Mouse (Mus musculus): ENCODE measurements around the gene Ppm1a. TPM values are rescaled to one million over a fixed set of nuclear protein-coding genes. Genes with fewer than 3 reads are reported as not detected.

Ppm1a gene
- polyA plus RNA-seq, 1 experiment = 80.6 TPM

GRCm38 (mm10) chr12:72835518-72836015, 78.3 kb downstream of the Ppm1a start:
- TF ChIP-seq MYOD1 (IDR thresholded peaks at IDR 0.05; ENCODE audit: control insufficient read depth, insufficient read length, low read depth) = no peak
- Histone ChIP-seq H3K79me3 (ENCODE audit: low read depth) (no peaks in the 10 kb centered on the region), H3K4me3 (ENCODE audit: insufficient read depth, poor library complexity, severe bottlenecking) (no peak overlapping the region), H3K36me3 (ENCODE audit: control insufficient read depth, insufficient read depth) (no peaks in the 10 kb centered on the region), H3K79me2 (ENCODE audit: control insufficient read depth, insufficient read depth) (no peaks in the 10 kb centered on the region), H3K27me3 (ENCODE audit: control insufficient read depth, insufficient read depth, insufficient read length) (peaks cover 13% of the 10 kb centered on the region), H3ac (ENCODE audit: control insufficient read depth, insufficient read length, low read depth) (no peak overlapping the region)

GRCm38 (mm10) chr12:72837302-72837701, 80.0 kb downstream of the Ppm1a start:
- no peaks in the 10 kb centered on the region for H3K79me3 ChIP-seq (ENCODE audit: low read depth)
- H3K36me3 ChIP-seq (ENCODE audit: control insufficient read depth, insufficient read depth) = no peaks in the 10 kb centered on the region
- TF ChIP-seq FOSL1 (IDR thresholded peaks at IDR 0.05; ENCODE audit: insufficient read depth, low read length, poor library complexity, severe bottlenecking) (no peak), MAX (IDR thresholded peaks at IDR 0.05) (no peak), CEBPB (IDR thresholded peaks at IDR 0.05; ENCODE audit: low read depth) (no peak), MYOD1 (IDR thresholded peaks at IDR 0.05; ENCODE audit: control insufficient read depth, insufficient read length, low read depth) (no peak), MYOG (IDR thresholded peaks at IDR 0.05; ENCODE audit: control insufficient read depth, extremely low read depth, insufficient read length) (no peak), USF1 (IDR thresholded peaks at IDR 0.05; ENCODE audit: low read depth) (no peak), CTCF (IDR thresholded peaks at IDR 0.05; ENCODE audit: control insufficient read depth, insufficient read depth, insufficient read length) (no peak)
- H3K4me3 ChIP-seq (ENCODE audit: insufficient read depth, poor library complexity, severe bottlenecking) = no peak overlapping the region
- H3K79me2 ChIP-seq (ENCODE audit: control insufficient read depth, insufficient read depth) = no peaks in the 10 kb centered on the region
- peaks cover 5% of the 10 kb centered on the region for H3K27me3 ChIP-seq (ENCODE audit: control insufficient read depth, insufficient read depth, insufficient read length)
- H3ac ChIP-seq (ENCODE audit: control insufficient read depth, insufficient read length, low read depth) = no peak overlapping the region

- H3K36me3 ChIP-seq (ENCODE audit: control insufficient read depth, insufficient read depth) = no peaks in the 10 kb centered on the region
- H3ac ChIP-seq (ENCODE audit: control insufficient read depth, insufficient read length, low read depth) = no peak overlapping the region
- H3K79me3 ChIP-seq (ENCODE audit: low read depth) = no peaks in the 10 kb centered on the region
- H3K27me3 ChIP-seq (ENCODE audit: control insufficient read depth, insufficient read depth, insufficient read length) = peaks cover 9% of the 10 kb centered on the region
- no peak overlapping the region for H3K4me3 ChIP-seq (ENCODE audit: insufficient read depth, poor library complexity, severe bottlenecking)
- H3K79me2 ChIP-seq (ENCODE audit: control insufficient read depth, insufficient read depth) = no peaks in the 10 kb centered on the region
- TF ChIP-seq CEBPB (IDR thresholded peaks at IDR 0.05; ENCODE audit: low read depth) (no peak), USF1 (IDR thresholded peaks at IDR 0.05; ENCODE audit: low read depth) (no peak), CTCF (IDR thresholded peaks at IDR 0.05; ENCODE audit: control insufficient read depth, insufficient read depth, insufficient read length) (no peak), FOSL1 (IDR thresholded peaks at IDR 0.05; ENCODE audit: insufficient read depth, low read length, poor library complexity, severe bottlenecking) (no peak), MYOD1 (IDR thresholded peaks at IDR 0.05; ENCODE audit: control insufficient read depth, insufficient read length, low read depth) (no peak), MYOG (IDR thresholded peaks at IDR 0.05; ENCODE audit: control insufficient read depth, extremely low read depth, insufficient read length) (no peak), MAX (IDR thresholded peaks at IDR 0.05) (no peak)
Observed at GRCm38 (mm10) chr12:72841500-72841899, 84.2 kb downstream of the Ppm1a start.

GRCm38 (mm10) chr12:72843135-72843534, 85.9 kb downstream of the Ppm1a start:
- Histone ChIP-seq H3K79me3 (ENCODE audit: low read depth) (no peaks in the 10 kb centered on the region), H3ac (ENCODE audit: control insufficient read depth, insufficient read length, low read depth) (no peak overlapping the region), H3K79me2 (ENCODE audit: control insufficient read depth, insufficient read depth) (no peaks in the 10 kb centered on the region), H3K27me3 (ENCODE audit: control insufficient read depth, insufficient read depth, insufficient read length) (peaks cover 21% of the 10 kb centered on the region), H3K4me3 (ENCODE audit: insufficient read depth, poor library complexity, severe bottlenecking) (no peak overlapping the region), H3K36me3 (ENCODE audit: control insufficient read depth, insufficient read depth) (no peaks in the 10 kb centered on the region)
- no peak for TF ChIP-seq MYOG (IDR thresholded peaks at IDR 0.05; ENCODE audit: control insufficient read depth, extremely low read depth, insufficient read length)
- no peak for TF ChIP-seq FOSL1 (IDR thresholded peaks at IDR 0.05; ENCODE audit: insufficient read depth, low read length, poor library complexity, severe bottlenecking)
- TF ChIP-seq MAX (IDR thresholded peaks at IDR 0.05) = no peak
- TF ChIP-seq CTCF (IDR thresholded peaks at IDR 0.05; ENCODE audit: control insufficient read depth, insufficient read depth, insufficient read length) = no peak
- TF ChIP-seq MYOD1 (IDR thresholded peaks at IDR 0.05; ENCODE audit: control insufficient read depth, insufficient read length, low read depth) = no peak
- TF ChIP-seq USF1 (IDR thresholded peaks at IDR 0.05; ENCODE audit: low read depth) = no peak
- TF ChIP-seq CEBPB (IDR thresholded peaks at IDR 0.05; ENCODE audit: low read depth) = no peak

- H3K4me3 ChIP-seq (ENCODE audit: insufficient read depth, poor library complexity, severe bottlenecking) = no peak overlapping the region
- H3K79me2 ChIP-seq (ENCODE audit: control insufficient read depth, insufficient read depth) = no peaks in the 10 kb centered on the region
- H3K79me3 ChIP-seq (ENCODE audit: low read depth) = no peaks in the 10 kb centered on the region
- H3K27me3 ChIP-seq (ENCODE audit: control insufficient read depth, insufficient read depth, insufficient read length) = peaks cover 21% of the 10 kb centered on the region
- H3ac ChIP-seq (ENCODE audit: control insufficient read depth, insufficient read length, low read depth) = no peak overlapping the region
- H3K36me3 ChIP-seq (ENCODE audit: control insufficient read depth, insufficient read depth) = no peaks in the 10 kb centered on the region
- TF ChIP-seq CTCF (IDR thresholded peaks at IDR 0.05; ENCODE audit: control insufficient read depth, insufficient read depth, insufficient read length) (no peak), MYOD1 (IDR thresholded peaks at IDR 0.05; ENCODE audit: control insufficient read depth, insufficient read length, low read depth) (no peak), MAX (IDR thresholded peaks at IDR 0.05) (no peak), FOSL1 (IDR thresholded peaks at IDR 0.05; ENCODE audit: insufficient read depth, low read length, poor library complexity, severe bottlenecking) (no peak), CEBPB (IDR thresholded peaks at IDR 0.05; ENCODE audit: low read depth) (no peak), MYOG (IDR thresholded peaks at IDR 0.05; ENCODE audit: control insufficient read depth, extremely low read depth, insufficient read length) (no peak), USF1 (IDR thresholded peaks at IDR 0.05; ENCODE audit: low read depth) (no peak)
Observed at GRCm38 (mm10) chr12:72843555-72843954, 86.3 kb downstream of the Ppm1a start.

- Histone ChIP-seq H3K79me2 (ENCODE audit: control insufficient read depth, insufficient read depth) (no peaks in the 10 kb centered on the region), H3K79me3 (ENCODE audit: low read depth) (no peaks in the 10 kb centered on the region), H3K4me3 (ENCODE audit: insufficient read depth, poor library complexity, severe bottlenecking) (no peak overlapping the region), H3K36me3 (ENCODE audit: control insufficient read depth, insufficient read depth) (no peaks in the 10 kb centered on the region), H3K27me3 (ENCODE audit: control insufficient read depth, insufficient read depth, insufficient read length) (peaks cover 21% of the 10 kb centered on the region), H3ac (ENCODE audit: control insufficient read depth, insufficient read length, low read depth) (no peak overlapping the region)
- TF ChIP-seq FOSL1 (IDR thresholded peaks at IDR 0.05; ENCODE audit: insufficient read depth, low read length, poor library complexity, severe bottlenecking) = no peak
- no peak for TF ChIP-seq CTCF (IDR thresholded peaks at IDR 0.05; ENCODE audit: control insufficient read depth, insufficient read depth, insufficient read length)
- TF ChIP-seq CEBPB (IDR thresholded peaks at IDR 0.05; ENCODE audit: low read depth) = no peak
- TF ChIP-seq USF1 (IDR thresholded peaks at IDR 0.05; ENCODE audit: low read depth) = peak; percentile 65
- no peak for TF ChIP-seq MAX (IDR thresholded peaks at IDR 0.05)
- TF ChIP-seq MYOD1 (IDR thresholded peaks at IDR 0.05; ENCODE audit: control insufficient read depth, insufficient read length, low read depth) = no peak
- no peak for TF ChIP-seq MYOG (IDR thresholded peaks at IDR 0.05; ENCODE audit: control insufficient read depth, extremely low read depth, insufficient read length)
Observed at GRCm38 (mm10) chr12:72843973-72844620, 86.8 kb downstream of the Ppm1a start.
